Mouse (Mus musculus): Measurements from ENCODE around the gene Dexi.

GRCm38 (mm10) chr16:10525610-10525980 lies 17.3 kb downstream of the Dexi start:
- TF ChIP-seq POLR2A (IDR thresholded peaks at IDR 0.05; ENCODE audit: low read depth, low read length) (no peak), CTCF (IDR thresholded peaks at IDR 0.05; ENCODE audit: extremely low read depth, insufficient read length, insufficient replicate concordance, low read depth, low read length) (no peak)
